Mouse (Mus musculus) frontal cortex, postnatal 10 days (tissue): ENCODE data around the gene Abcc8.

Experiments
- DNase-seq, 2 experiments: peaks; one replicate each; pipeline ENCODE4 v3.0.0; 2022; ENCODE audit warnings: low spot score in 2 of 2, mixed read lengths in 1 of 2

Gene Abcc8

GRCm38 (mm10) chr7:46154498-46155488 lies 25.0 kb downstream of the Abcc8 start:
- DNase-seq = no peak

- DNase-seq = no peak
Observed at GRCm38 (mm10) chr7:46152819-46153351, 26.9 kb downstream of the Abcc8 start.

DNA sequence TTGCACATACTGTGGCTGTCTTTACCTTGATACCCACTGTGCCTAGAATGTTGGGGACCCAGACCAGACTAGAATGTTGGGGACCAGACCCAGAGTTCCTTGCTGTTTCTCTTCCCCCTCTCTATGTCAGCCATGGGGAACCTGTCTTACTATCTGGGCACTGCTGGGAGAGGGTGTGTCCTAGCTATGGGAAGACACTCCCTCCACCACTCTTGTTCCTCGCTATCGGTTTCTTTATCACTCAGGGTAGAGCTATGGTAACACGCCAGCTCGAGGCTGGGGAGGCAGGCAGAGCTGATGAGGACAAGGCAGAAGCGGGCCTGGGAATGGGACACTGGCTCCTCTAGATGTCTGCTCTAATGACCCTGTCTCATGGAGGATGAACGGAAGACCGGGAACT lies 32.4 kb downstream of the Abcc8 start:
- DNase-seq = no peak

DNA sequence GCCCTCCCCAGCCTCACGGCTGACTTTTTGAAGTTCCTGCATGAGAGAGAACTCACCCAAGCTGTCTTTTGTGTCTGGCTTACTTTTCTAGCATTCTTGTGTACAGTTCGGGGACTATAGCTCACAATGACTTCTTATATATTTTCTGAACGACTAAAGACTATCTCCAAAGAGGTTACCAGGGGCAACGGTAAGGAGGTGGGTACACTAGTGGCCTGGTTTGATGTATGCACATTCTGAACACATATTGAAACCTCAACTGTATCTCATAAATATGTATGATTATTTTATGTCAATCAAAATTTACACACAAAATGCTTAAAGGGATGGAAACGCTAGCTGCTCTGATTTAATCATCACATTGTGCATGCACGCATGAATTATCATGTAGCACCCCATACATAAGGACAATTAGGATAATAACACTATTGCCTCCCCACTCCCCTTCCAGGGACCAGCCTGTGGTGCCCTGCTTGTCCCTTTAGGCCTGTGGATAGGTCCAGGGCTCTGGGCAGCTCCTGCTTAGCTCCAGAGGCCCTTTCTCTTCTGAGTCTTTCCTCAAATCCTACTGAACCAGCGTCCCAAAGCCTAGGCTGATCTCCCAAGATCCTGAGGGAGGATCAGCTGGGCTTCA lies 33.0 kb downstream of the Abcc8 start:
- no peak for DNase-seq

DNA sequence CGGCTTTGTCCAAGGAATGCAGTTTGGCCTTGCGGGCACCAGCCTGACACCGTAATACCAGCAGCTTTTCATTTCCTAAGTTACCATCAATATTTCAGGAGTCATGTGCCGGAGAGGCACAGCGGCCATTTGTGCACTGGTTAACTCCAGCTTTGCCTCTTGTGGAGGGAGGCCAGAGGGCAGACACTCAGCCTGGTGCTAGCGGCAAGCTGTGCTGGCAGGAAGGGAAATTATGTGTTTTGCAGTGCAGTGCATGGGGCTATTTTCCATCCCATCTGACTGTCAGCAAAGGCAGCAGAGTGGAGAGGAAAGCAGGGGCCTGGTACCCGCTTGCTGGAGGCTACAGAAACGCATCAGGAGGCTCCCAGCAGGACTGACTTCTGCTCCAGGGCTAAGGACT lies 35.8 kb downstream of the Abcc8 start:
- DNase-seq = no peak

GRCm38 (mm10) chr7:46138329-46138930 lies 41.4 kb downstream of the Abcc8 start:
- no peak for DNase-seq

DNA sequence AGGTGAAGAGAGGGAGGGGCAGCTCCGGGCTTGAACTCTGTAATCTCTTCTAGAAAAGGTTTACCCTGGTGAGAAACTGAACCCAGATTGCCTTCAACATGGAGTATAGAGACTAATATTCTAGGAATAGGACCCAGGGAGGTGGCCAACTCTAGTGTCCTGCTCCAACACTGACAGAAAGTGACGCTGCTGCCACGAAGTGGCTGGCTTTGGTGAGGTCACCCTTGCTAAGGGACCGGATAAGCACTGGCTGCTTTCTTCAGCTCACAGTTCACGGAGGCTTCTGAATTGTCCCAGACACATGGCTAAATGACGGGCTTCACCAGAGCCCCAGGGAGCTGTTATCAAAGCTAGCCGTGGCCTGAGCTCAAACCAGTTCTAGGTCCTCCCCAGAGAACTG lies 46.0 kb downstream of the Abcc8 start:
- DNase-seq = no peak

DNA sequence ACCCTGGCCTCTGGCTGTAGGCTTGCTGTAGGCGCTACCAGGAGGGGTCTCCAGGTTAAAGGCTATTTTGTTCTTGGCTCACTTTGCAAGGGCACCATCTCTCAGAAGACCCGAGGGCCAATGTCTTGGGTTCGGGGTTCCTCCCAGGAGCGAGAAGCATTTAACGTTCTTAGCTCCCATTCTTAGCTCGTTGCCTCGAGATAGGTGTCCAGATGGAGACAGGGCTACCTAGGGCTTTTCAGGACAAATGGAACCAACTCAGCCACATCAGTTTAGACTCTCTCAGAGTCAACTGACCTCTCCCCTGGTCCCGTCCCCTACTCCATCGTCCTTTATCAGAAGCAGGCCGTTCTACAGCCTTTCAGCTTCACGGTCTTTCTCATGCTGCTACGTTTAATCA lies 47.6 kb downstream of the Abcc8 start:
- DNase-seq = no peak

GRCm38 (mm10) chr7:46131806-46132205 lies 48.0 kb downstream of the Abcc8 start:
- DNase-seq = no peak

DNA sequence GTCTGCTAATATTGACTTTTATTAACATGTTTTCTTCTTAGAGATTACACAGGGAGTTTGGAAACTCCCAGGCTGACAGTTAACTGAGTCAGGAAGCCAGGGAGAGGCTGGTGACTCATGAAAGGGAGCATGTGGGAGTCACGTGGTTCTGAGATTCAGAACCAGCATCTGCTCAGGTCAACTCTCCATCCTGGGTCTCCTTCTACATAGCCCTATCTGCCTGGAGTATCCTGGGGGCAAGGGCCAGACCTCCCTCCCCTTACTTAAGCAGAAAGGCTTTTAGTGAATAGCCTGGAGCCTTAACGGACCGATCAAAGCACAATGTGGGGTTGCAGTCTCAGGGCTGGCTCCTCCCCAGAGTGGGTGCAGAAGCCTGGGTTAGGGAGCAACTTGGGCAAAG lies 48.6 kb downstream of the Abcc8 start:
- DNase-seq = no peak

- DNase-seq = no peak
Observed at GRCm38 (mm10) chr7:46130723-46131122, 49.1 kb downstream of the Abcc8 start.

DNA sequence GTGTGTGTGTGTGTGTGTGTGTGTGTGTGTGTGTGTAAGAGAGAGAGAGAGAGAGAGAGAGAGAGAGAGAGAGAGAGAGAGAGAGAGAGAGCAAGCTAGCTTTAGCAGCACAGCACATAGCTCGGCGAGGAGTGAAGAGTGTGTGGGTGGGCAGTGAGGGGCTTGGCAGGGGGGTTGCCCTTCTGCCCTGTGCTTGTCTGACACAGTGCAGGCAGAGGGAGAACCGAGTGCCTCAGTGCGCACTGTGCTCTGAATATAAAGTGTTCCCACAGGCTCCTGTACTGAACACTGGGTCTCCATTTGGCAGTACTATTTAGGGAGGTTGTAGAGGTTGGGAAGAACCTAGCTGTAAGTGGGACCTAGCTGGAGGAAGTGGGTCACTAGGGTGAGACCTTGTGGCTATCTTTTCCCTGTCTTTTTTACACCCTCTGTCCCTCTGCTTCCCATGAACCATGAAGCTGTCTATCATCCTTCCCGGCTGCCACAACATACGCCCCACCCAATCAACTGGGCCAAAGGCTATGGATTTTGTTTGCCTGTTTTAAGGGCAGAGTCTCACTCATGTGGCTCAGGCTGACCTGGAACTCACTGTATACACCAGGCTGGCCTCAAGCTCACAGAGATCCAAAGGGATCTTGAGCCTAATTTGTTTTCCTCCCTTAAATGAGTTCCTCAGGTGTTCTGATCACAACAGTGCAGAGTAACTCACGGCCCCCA lies 50.2 kb downstream of the Abcc8 start:
- DNase-seq = no peak

DNA sequence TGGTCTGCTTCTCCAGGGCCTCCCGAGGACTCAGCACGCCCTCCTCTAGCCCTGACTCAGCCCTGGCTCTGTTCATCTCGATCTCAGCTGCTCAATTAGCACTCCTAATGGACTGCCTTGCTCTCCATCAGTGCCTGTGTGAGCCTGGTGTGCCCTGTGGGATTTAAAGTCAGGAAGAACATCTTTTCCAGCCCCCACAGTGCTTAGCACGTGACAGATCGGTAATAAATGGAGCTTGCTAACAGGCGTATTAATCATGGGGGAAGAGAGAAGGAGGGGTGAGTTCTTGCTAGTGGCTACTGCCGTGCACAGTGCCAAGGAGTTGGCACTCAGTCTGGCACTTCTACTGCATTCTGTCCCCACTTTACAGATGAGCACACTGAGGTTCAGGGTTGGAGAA lies 51.6 kb downstream of the Abcc8 start:
- no peak for DNase-seq

DNA sequence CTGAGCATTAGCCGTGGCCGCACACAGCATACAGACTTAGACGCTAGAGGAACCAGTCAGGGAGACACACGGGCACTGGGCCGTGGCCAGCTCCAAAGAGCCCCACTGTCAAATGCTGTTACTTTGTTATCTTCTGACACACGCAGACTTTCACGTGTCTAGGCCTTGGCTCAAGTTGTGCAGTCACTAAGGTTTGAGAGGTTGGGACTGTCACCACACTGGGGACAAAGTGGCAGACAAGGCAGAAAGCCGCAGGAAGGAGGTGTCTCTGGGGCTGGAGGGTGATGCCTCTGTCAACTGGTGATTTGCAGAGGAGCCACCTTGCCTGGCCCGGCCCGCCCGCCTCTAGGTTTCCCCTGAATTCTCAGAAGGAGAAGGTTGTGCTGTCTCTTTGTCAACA lies 54.5 kb downstream of the Abcc8 start:
- no peak for DNase-seq

DNA sequence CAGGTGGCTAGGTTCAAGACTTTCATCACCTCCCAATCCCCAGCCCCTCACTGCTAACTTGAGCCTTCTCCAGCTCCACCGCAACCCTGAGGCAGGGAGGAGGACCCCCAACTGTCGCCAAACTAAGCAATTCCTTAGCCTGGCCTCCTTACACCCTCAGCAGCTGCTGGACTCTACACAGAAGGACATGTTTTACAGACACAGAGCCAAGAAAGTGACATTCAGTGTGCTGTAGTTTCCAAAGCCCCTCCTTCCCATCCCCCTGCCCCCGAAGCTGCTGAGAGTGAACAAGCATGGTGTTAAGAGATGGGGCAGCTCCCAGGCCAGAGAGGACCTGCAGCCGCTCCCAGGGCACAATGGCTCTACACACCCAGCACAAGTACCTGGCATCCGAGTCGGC lies 55.4 kb downstream of the Abcc8 start:
- no peak for DNase-seq

DNA sequence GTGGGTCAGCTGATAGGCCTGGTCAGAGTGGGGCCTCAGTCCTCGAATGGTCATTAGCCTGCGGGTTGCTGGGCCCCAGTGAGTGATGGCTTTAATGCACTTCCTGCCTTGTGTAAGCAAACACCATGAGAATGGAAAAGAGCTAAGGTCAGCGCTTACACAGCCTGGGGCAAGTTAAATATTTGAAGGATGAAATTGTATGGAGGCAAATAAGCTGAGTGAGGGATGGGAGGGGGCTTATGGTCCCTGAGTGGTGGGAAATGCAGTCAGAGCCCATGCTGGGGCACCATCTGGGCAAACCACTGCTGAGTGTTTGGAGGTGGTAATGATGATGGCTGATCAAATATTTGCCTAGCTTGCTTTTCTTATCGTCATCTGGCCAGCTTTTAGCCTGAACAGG lies 56.9 kb downstream of the Abcc8 start:
- DNase-seq = no peak

DNA sequence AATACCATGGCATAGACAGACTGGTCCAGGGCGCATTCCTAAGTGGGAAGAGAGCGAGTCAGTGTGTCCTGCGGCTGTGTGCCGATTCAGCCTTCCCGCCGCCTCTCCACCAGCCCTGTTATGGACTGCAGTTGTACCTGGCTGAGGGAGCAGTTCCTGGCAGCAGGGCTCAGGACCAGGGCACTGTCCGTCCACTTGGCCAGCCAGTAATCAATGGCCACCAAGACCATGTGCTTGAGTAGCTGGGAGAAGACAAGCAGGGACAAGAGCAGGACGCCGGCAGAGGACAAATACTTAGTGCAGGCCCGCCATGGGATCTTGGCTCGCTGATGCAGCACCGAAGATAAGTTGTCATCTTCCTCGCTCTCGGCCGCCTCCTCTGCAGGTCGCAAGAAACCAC lies 62.8 kb downstream of the Abcc8 start:
- DNase-seq = no peak

DNA sequence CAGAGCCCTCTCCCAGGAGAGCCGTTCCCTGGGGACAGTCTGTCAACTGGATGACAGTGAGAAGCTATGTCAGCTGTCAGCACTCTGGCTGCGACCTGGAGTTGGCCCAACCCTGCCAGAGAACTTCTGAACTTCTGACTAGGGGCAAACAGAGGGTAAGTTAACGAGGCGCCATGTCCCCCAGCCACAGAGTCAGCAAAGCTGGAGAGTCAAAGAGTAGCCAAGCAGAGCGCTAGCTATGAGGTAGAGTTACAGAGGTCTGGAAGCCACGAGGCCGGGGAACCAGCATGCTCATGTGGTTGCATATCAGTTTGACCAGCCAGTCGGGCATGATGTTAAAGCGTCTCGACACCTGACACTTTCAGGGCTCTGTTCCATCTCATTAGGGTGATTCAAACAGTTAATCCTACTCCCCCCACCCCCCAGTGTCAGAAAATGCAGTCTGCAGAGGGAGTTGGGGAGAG lies 63.7 kb downstream of the Abcc8 start:
- no peak for DNase-seq

GRCm38 (mm10) chr7:46113435-46113834 lies 66.4 kb downstream of the Abcc8 start:
- DNase-seq = no peak

DNA sequence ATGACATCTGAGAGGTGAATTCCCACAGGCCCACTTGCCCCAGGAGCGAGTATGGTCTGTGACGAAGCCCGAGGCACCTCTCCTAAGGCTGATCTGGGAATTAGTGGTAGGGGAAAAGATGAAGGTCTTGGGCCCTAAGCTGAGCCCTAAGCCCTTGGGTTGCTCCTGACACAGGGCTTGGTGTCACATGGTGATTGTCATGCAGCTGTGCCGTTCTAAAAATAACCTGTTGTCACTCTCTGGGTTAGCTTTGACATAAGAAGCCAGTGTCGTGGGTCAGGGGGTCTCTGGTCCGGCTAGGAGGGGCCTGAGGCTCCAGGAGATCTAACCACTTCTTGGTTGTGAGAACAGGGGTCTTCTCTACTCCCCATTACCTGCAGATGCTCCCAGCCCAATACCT lies 67.9 kb downstream of the Abcc8 start:
- DNase-seq = no peak

DNA sequence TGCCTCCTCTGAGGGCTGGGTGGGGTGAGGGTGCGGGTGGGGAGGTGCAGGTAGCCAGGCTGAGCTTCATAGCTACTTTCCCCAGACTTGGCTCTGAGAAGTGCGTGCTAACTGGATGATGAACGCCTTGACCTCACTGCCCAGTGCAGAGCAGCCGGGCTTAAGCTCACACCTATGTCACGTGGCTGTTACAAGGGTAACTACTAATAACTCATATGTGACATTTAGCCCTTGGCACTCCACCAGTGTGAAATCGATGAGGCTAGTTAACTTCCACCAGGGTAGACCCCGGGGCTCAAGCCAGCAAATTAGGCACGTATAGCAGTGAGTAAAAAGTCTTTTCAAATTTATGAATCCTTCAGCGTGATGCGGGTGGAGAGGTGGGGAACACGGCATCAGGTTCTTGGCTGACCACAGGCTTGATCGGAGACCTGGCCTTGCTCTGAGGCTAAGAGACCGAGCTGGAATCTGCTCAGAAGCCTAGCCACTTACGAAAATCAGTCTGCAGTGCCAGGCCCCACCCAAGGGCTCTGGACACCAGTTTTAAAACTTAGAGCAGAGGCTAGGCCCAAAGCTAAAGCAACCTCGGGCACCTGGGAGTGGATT lies 68.5 kb downstream of the Abcc8 start:
- no peak for DNase-seq
